Mouse (Mus musculus) liver, adult 2 months (tissue): ENCODE results near the gene Arhgef11.

Experiments
- CTCF ChIP-seq: fragments of 200-500 bp; IDR thresholded peaks from 2 replicates; pipeline ENCODE4 v1.5.1; 2011; ENCODE audit warnings: low read depth, low read length, control low read depth
- POLR2A ChIP-seq: fragments of 200-500 bp; IDR thresholded peaks from 2 replicates; pipeline ENCODE4 v1.6.1; 2011; ENCODE audit warnings: low read length, control low read depth; ENCODE audit not compliant: insufficient read depth; ENCODE audit errors: extremely low read depth

GRCm38 (mm10) chr3:87758641-87759040 lies 141.3 kb downstream of the Arhgef11 start:
- TF ChIP-seq CTCF (no peak), POLR2A (no peak)
